Mouse (Mus musculus) embryo, embryonic 11 days (tissue): ENCODE results near the gene Gm20883.
"Not testable (repeated sequence)": the region's sequence is repeated elsewhere in the genome, so short reads cannot be mapped to it uniquely, and the experiment has no call there.

Experiments used
- DNase-seq: peaks from one replicate; pipeline ENCODE4 v3.0.0-alpha.2; 2015

Gm20883 gene

GRCm38 (mm10) chrY:50607951-50608350, at the start of gene Gm20883:
TSS of gene Gm20883 (plus strand) at chrY:50608251.
- DNase-seq, result not testable (repeated sequence)
